Mouse (Mus musculus): ENCODE data around the gene Ptprn2.

GRCm38 (mm10) chr12:117042706-117043105 is 557.2 kb downstream of the Ptprn2 start:
- TF ChIP-seq MAX (IDR thresholded peaks at IDR 0.05; ENCODE audit: low read depth) (no peak), POLR2A (IDR thresholded peaks at IDR 0.05; ENCODE audit: insufficient read length, low read depth) (no peak), E2F4 (IDR thresholded peaks at IDR 0.05; ENCODE audit: insufficient read depth) (no peak), MYOG (IDR thresholded peaks at IDR 0.05; ENCODE audit: control insufficient read depth in 1 of 3, insufficient read depth in 1 of 3, insufficient read length in 2 of 3, low read depth in 2 of 3) (no peak), SRF (IDR thresholded peaks at IDR 0.05; ENCODE audit: control insufficient read depth, insufficient read length, low read depth) (no peak), TCF12 (IDR thresholded peaks at IDR 0.05; ENCODE audit: insufficient read depth, poor library complexity, severe bottlenecking) (no peak), CEBPB (IDR thresholded peaks at IDR 0.05; ENCODE audit: insufficient read depth, poor library complexity, severe bottlenecking) (no peak), REST (IDR thresholded peaks at IDR 0.05; ENCODE audit: insufficient read depth, insufficient read length) (no peak)
